Mouse (Mus musculus) olfactory bulb, adult 2 months (tissue): ENCODE results near the gene Nipal4.
"Not testable (repeated sequence)": the region's sequence is repeated elsewhere in the genome, so short reads cannot be mapped to it uniquely, and the experiment has no call there.

Experiments used
- CTCF ChIP-seq: fragments of 200-500 bp; IDR thresholded peaks from 2 replicates; pipeline ENCODE4 v1.5.1; 2012; ENCODE audit warnings: low read depth, mild to moderate bottlenecking, low read length, moderate library complexity; ENCODE audit not compliant: insufficient read depth
- POLR2A ChIP-seq: fragments of 200-500 bp; IDR thresholded peaks from 2 replicates; pipeline ENCODE4 v1.6.1; 2012; ENCODE audit warnings: mild to moderate bottlenecking, low read depth, low read length, moderate library complexity; ENCODE audit not compliant: insufficient read depth

DNA sequence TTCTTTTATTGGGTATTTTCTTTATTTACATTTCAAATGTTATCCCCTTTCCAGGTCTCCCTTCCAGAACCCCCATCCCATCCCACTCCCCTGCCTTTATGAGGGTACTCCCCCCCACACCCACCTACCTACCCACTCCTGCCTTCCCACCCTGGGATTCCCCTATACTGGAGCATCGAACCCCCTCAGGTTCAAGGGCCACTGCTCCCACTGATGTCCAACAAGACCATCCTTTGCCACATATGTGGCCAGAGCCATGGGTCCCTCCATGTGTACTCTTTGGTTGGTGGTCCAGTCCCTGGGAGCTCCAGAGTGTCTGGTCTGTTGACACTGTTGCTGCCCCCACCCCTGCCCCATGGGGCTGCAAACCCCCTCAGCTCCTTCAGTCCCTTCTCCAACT lies 15.7 kb upstream of the Nipal4 start:
- TF ChIP-seq CTCF, POLR2A: not testable (repeated sequence)
